Mouse (Mus musculus) liver, embryonic 14.5 days (tissue): Measurements from ENCODE around the gene Pigv.

ENCODE experiments used
- CTCF ChIP-seq: IDR thresholded peaks from 2 replicates; pipeline ENCODE4 v1.5.1; 2016; ENCODE audit warnings: antibody characterized with exemption, low read depth, control low read depth
- EP300 ChIP-seq: IDR thresholded peaks from 2 replicates; pipeline ENCODE4 v1.6.1; 2016; ENCODE audit warnings: antibody characterized with exemption, low read depth

DNA sequence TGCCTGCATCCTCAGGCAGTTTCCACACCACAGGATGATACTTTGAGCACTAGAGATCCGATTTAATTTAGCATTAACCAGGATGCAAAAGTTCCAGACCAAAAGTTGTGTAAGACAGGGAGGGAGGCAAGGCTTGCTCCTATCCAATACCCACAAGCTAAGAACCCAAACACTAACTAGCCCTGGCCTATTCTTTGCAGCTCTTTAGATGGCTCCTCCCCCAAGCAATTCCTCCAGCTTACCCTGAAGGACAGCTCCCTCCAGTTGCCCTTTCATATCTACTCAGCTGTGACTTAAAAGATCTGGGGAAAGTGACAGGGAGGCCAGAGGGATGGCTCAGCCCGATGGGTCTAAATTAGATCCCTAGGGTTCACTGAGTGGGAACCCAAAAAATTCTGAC is 36.9 kb upstream of the Pigv start:
- TF ChIP-seq CTCF: no peak
- no peak for TF ChIP-seq EP300
